Mouse (Mus musculus): ENCODE data around the gene Alg14. TPM values are rescaled to one million over a fixed set of nuclear protein-coding genes. Genes with fewer than 3 reads are reported as not detected.

Gene Alg14
- total and polyA plus RNA-seq, 3 experiments = 3.2 to 20.1 TPM; not detected in 1

DNA sequence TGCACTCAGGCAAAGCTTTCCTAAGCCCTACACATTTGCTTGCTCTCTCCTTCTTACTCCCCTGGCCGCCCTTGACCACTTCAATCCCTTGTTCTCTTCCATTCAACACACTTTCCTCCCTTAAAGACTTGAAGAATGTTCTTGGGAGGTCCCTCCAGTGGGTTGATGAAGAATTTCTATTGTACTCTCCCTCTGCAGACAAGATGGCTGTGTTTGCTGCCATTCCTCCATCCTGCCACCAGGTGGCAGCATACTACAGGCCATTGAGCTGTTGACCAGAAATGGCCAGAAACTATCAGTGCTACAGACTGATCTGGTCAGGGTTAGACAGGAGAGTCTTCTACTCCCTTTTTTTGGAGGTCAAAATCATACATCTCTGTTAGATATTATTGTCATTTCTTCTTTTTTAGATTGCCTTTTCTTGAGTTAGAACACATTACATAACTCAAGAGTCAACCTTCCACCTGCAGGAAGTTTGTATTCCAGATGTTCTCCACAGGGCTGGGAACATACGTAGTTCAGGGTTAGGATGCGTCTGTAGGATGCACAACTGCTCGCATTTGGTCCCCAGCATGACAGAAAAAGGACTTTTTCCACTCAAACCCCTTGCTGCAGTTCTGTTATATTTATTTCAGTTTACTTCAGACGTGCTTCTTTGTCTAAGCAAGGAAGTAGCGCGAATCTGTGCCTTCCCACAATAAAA is 16.1 kb downstream of the Alg14 start (continued):
- peak; percentile 93 to 94 (median 93) for TF ChIP-seq CTCF (IDR thresholded peaks at IDR 0.05 in 2 of 3, conservative IDR thresholded peaks at IDR 0.05 in 1 of 3; ENCODE audit: control insufficient read depth in 1 of 3, insufficient read depth in 1 of 3, low read depth in 2 of 3, low read length in 3 of 3, poor library complexity in 1 of 3, severe bottlenecking in 1 of 3)
- TF ChIP-seq USF2 (IDR thresholded peaks at IDR 0.05; ENCODE audit: borderline replicate concordance in 1 of 2, insufficient read depth in 1 of 2, low read depth in 1 of 2, low read length in 2 of 2) = no peak
- TF ChIP-seq NELFE (IDR thresholded peaks at IDR 0.05; ENCODE audit: low read depth, low read length) = no peak
- TF ChIP-seq ZNF384 (IDR thresholded peaks at IDR 0.05; ENCODE audit: low read depth, low read length) = 0 out of 2 replicates have a peak, but pooled peaks have one; percentile 21
- no peak for TF ChIP-seq ZKSCAN1 (IDR thresholded peaks at IDR 0.05; ENCODE audit: low read depth, low read length)
- peak; percentile 47; the same call in 1 of the 2 replicates for TF ChIP-seq BHLHE40 (IDR thresholded peaks at IDR 0.05; ENCODE audit: borderline replicate concordance, low read depth, low read length)
- no peak for TF ChIP-seq MAFK (IDR thresholded peaks at IDR 0.05; ENCODE audit: borderline replicate concordance, low read depth, low read length)
- TF ChIP-seq ZMIZ1 (IDR thresholded peaks at IDR 0.05; ENCODE audit: low read depth, low read length) = no peak
- no peak for TF ChIP-seq UBTF (IDR thresholded peaks at IDR 0.05; ENCODE audit: borderline replicate concordance, insufficient read depth, low read depth, low read length)
- TF ChIP-seq ETS1 (IDR thresholded peaks at IDR 0.05; ENCODE audit: low read depth, low read length) = no peak
- TF ChIP-seq RAD21 (IDR thresholded peaks at IDR 0.05; ENCODE audit: low read depth, low read length) = peak; percentile 95
- TF ChIP-seq MAZ (IDR thresholded peaks at IDR 0.05; ENCODE audit: low read depth, low read length) = no peak
- no peak for TF ChIP-seq MYC (IDR thresholded peaks at IDR 0.05; ENCODE audit: low read depth, low read length)
- TF ChIP-seq GABPA (IDR thresholded peaks at IDR 0.05; ENCODE audit: low read depth, low read length) = no peak
- TF ChIP-seq POLR2AphosphoS2 (IDR thresholded peaks at IDR 0.05; ENCODE audit: low read length) = no peak
- TF ChIP-seq TCF12 (IDR thresholded peaks at IDR 0.05; ENCODE audit: low read depth, low read length) = no peak
- no peak for TF ChIP-seq EP300 (IDR thresholded peaks at IDR 0.05; ENCODE audit: low read depth in 1 of 2, low read length in 2 of 2)

DNA sequence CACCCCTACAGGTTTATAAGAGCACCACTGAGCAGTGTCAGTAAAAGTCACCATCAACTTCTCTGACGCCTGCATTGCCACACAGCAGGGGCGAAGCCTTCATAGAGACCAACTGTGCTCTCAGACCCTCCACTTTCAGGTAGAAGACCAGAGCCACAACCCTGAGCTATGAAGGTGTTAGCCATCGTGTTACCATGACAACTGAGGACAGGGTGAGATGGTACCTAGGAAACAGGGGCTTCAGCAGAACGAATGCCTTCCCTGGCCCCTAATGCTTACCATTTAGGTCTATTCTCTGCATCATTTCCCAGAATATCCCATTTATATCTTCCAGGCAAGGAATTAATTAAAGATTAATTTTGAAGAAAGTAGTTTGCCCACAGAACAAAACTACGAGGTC is 17.4 kb downstream of the Alg14 start:
- Histone ChIP-seq H3K9me3 (replicated peaks; ENCODE audit: insufficient read depth, low read length) (no peaks in the 10 kb centered on the region), H3K36me3 (ENCODE audit: control insufficient read depth in 1 of 2, insufficient read depth in 2 of 2, low read length in 2 of 2) (no peaks in the 10 kb centered on the region)
- no peak for TF ChIP-seq POLR2AphosphoS5 (IDR thresholded peaks at IDR 0.05; ENCODE audit: borderline replicate concordance, low read depth, low read length)
- TF ChIP-seq ZNF384 (IDR thresholded peaks at IDR 0.05; ENCODE audit: low read depth, low read length) = no peak
- no peak for TF ChIP-seq E2F4 (IDR thresholded peaks at IDR 0.05; ENCODE audit: borderline replicate concordance, low read depth, low read length)
- TF ChIP-seq CHD1 (IDR thresholded peaks at IDR 0.05; ENCODE audit: low read depth, low read length) = no peak
- no peak for TF ChIP-seq MXI1 (IDR thresholded peaks at IDR 0.05; ENCODE audit: low read depth, low read length)
- TF ChIP-seq TBP (IDR thresholded peaks at IDR 0.05; ENCODE audit: low read depth, low read length) = no peak
- TF ChIP-seq POLR2AphosphoS2 (IDR thresholded peaks at IDR 0.05; ENCODE audit: low read length) = no peak
- no peak for TF ChIP-seq MYB (IDR thresholded peaks at IDR 0.05; ENCODE audit: low read depth, low read length)
- TF ChIP-seq RCOR1 (IDR thresholded peaks at IDR 0.05; ENCODE audit: low read depth, low read length) = no peak
- no peak for TF ChIP-seq ZC3H11A (IDR thresholded peaks at IDR 0.05; ENCODE audit: low read depth, low read length)
- no peak for TF ChIP-seq TAL1 (IDR thresholded peaks at IDR 0.05; ENCODE audit: low read length)
- no peak for TF ChIP-seq RAD21 (IDR thresholded peaks at IDR 0.05; ENCODE audit: low read depth, low read length)
- TF ChIP-seq HCFC1 (IDR thresholded peaks at IDR 0.05; ENCODE audit: low read depth, low read length) = no peak
- no peak for TF ChIP-seq EP300 (IDR thresholded peaks at IDR 0.05; ENCODE audit: low read depth in 1 of 2, low read length in 2 of 2)
- no peak for TF ChIP-seq GABPA (IDR thresholded peaks at IDR 0.05; ENCODE audit: low read depth, low read length)
- TF ChIP-seq MAX (IDR thresholded peaks at IDR 0.05; ENCODE audit: low read length) = no peak
- TF ChIP-seq UBTF (IDR thresholded peaks at IDR 0.05; ENCODE audit: borderline replicate concordance, insufficient read depth, low read depth, low read length) = no peak

More for the DNA sequence above, 17.4 kb downstream of the Alg14 start:
- no peak overlapping the region for H3K27ac ChIP-seq (ENCODE audit: control insufficient read depth, low read depth, low read length)
- H3K4me1 ChIP-seq (ENCODE audit: control insufficient read depth in 1 of 2, insufficient read depth in 2 of 2, low read length in 2 of 2) = no peaks in the 10 kb centered on the region; a peak in 1 of 4 replicates
- no peak overlapping the region for H3K9ac ChIP-seq (ENCODE audit: control insufficient read depth, low read depth, low read length, poor library complexity, severe bottlenecking)
- H3K79me2 ChIP-seq (ENCODE audit: control insufficient read depth, insufficient read depth, low read length, poor library complexity) = no peaks in the 10 kb centered on the region
- no peak for DNase-seq (ENCODE audit: low read depth, low spot score)
- H3K27me3 ChIP-seq (ENCODE audit: control insufficient read depth in 1 of 2, insufficient read depth in 2 of 2, low read length in 2 of 2) = no peaks in the 10 kb centered on the region
- no peak overlapping the region for H3K4me3 ChIP-seq (ENCODE audit: control insufficient read depth in 1 of 2, insufficient read depth in 1 of 2, low read depth in 2 of 2, low read length in 2 of 2)
